Mouse (Mus musculus): Measurements from ENCODE around the gene Acad12. TPM values are rescaled to one million over a fixed set of nuclear protein-coding genes. Genes with fewer than 3 reads are reported as not detected.
"Not testable (repeated sequence)": the region's sequence is repeated elsewhere in the genome, so short reads cannot be mapped to it uniquely, and the experiment has no call there.

Acad12 gene
- polyA plus RNA-seq, 1 experiment from 2014 or later = 1.2 TPM

DNA sequence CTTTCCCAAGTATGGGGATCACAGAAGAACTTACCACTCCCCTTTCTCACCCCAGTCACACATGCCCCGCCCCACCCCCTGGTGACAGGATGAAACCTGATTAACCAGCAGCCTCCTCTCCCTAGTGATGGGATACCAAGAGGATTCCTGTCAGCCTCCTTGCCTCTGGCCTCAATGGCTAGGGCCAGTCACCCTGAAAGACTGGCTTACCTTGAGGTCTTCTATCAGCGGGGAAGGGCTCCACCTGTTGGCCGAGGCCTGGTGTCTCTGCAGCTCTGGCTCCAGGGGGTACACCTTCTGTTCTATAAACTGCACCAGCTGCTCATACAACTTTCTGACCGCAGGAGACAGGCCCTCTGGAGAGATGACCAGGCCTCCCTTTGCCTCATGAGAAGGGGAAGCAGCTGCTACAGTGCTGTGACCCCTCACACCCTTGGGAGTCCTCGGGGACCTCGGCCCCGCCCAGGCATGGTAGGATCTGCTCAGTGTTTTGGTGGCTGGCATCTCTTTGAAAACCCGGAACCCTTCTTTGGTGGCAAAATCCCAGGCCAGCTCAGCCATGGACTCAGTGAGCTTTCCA lies 9.1 kb downstream of the Acad12 start:
- 56% methylated on average over 8 of the region's 8 CpGs for WGBS
- ATAC-seq (ENCODE audit: insufficient number of reproducible peaks, insufficient read depth, low FRiP score, low TSS enrichment, low read depth); H3K27ac ChIP-seq; H3K9me3 ChIP-seq; H3K27me3 ChIP-seq; H3K9ac ChIP-seq; H3K4me2 ChIP-seq; H3K36me3 ChIP-seq; H3K4me1 ChIP-seq; H3K4me3 ChIP-seq: not testable (repeated sequence)

- Histone ChIP-seq H3K4me1 (0 out of 2 replicates have a peak, but pooled peaks cover 6% of the 10 kb centered on the region), H3K36me3 (no peaks in the 10 kb centered on the region), H3K9ac (no peak overlapping the region), H3K27me3 (no peaks in the 10 kb centered on the region), H3K4me2 (no peak overlapping the region), H3K9me3 (no peaks in the 10 kb centered on the region), H3K27ac (no peak overlapping the region), H3K4me3 (no peak overlapping the region)
- 0% methylated on average over 2 of the region's 2 CpGs for WGBS
- no peak for ATAC-seq (ENCODE audit: insufficient number of reproducible peaks, insufficient read depth, low FRiP score, low TSS enrichment, low read depth)
Measured at GRCm38 (mm10) chr5:121606151-121606550, 12.6 kb downstream of the Acad12 start.

GRCm38 (mm10) chr5:121603815-121604214 lies 14.9 kb downstream of the Acad12 start:
- not testable (repeated sequence) for H3K4me3 ChIP-seq; H3K36me3 ChIP-seq; H3K9me3 ChIP-seq; H3K4me2 ChIP-seq; ATAC-seq (ENCODE audit: insufficient number of reproducible peaks, insufficient read depth, low FRiP score, low TSS enrichment, low read depth); H3K9ac ChIP-seq; H3K4me1 ChIP-seq; H3K27me3 ChIP-seq; H3K27ac ChIP-seq
- 80% methylated on average over 1 of the region's 1 CpGs for WGBS

DNA sequence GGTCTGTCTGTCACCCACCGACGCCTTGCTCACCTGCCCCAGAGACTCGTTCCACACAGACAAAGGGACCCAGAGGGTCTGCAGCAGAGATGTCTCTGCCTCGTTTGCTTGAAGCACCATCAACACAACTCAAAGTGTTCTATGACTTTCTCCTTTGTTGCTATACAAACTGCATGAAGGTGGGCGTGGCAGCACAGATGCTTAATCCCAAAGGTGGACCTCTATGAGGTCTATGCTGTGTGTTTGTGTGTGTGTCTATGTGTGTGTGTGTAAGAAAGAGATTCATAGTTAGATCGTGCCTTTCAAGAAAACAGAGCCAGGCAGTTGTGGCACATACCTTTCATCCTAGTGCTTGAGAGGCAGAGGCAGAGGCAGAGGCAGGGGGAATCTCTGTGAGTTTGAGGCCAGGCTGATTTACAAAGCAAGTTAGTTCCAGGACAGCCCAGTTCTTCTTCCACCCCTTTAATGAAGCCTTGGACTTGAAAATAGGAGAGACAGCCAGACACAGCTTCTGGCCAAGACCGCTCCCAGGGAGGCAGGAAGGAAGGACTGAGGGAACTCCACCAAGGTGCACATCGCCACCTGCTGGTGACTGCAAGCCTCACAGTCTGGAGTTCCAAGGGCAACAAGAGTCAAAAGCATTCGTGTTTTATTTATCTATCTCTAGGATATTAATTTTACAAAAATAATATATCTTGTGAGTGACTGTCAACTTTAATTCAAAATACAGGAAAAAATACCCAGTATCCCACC lies 17.0 kb downstream of the Acad12 start:
- H3K4me3 ChIP-seq = no peak overlapping the region
- ATAC-seq (ENCODE audit: insufficient number of reproducible peaks, insufficient read depth, low FRiP score, low TSS enrichment, low read depth) = no peak
- H3K27ac ChIP-seq = no peak overlapping the region
- H3K4me1 ChIP-seq = peaks cover 6% of the 10 kb centered on the region; the same call in 1 of the 2 replicates
- WGBS = 31% methylated on average over 9 of the region's 9 CpGs
- no peak overlapping the region for H3K9ac ChIP-seq
- no peaks in the 10 kb centered on the region for H3K27me3 ChIP-seq
- no peaks in the 10 kb centered on the region for H3K36me3 ChIP-seq
- no peak overlapping the region; the same call in 1 of the 2 replicates for H3K4me2 ChIP-seq
- H3K9me3 ChIP-seq = no peaks in the 10 kb centered on the region

DNA sequence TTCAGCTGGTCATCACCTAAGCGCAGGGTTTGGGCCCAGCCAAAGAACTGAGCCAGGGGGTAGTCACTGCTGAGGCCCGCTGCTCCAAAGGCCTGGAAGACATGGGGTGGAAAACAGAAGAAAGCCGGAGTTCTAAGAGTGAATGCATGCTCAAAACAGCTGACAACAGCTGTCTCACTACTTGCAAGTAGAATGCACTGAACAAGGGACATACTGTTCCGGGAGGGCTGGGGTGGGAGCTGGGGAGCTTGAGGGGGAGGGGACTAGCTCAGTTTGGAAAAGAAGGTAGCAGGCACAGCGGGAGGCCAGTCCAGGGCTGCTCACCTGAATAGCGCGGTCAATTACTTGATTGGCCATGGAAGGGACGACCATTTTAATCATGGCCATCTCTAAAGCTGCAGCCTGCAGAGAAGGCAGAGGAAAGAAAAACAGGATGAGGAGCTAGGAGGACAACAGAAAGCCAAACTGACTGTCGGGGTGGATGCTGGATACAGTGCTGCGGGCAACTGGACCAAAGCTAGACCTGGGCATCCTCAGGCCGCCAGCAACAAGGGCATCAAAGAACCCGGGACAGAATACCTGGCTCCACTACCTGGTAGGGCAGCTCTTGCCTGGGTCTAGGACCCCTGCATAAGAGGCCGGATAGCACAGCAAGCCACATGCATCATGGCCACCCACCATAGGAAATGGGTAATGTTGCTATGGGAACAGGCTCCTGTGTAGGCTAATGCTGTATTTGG lies 19.7 kb downstream of the Acad12 start:
- Histone ChIP-seq H3K36me3 (no peaks in the 10 kb centered on the region), H3K27me3 (no peaks in the 10 kb centered on the region), H3K4me1 (peaks cover 10% of the 10 kb centered on the region), H3K9ac (peak overlapping the region; percentile 16; the same call in 1 of the 2 replicates), H3K27ac (no peak overlapping the region), H3K4me2 (no peak overlapping the region), H3K4me3 (no peak overlapping the region), H3K9me3 (no peaks in the 10 kb centered on the region)
- WGBS = 50% methylated on average over 13 of the region's 13 CpGs
- no peak for ATAC-seq (ENCODE audit: insufficient number of reproducible peaks, insufficient read depth, low FRiP score, low TSS enrichment, low read depth)

- Histone ChIP-seq H3K9ac (no peak overlapping the region; the same call in 1 of the 2 replicates), H3K27me3 (no peaks in the 10 kb centered on the region), H3K27ac (no peak overlapping the region), H3K4me1 (peaks cover 13% of the 10 kb centered on the region), H3K4me3 (no peak overlapping the region), H3K4me2 (no peak overlapping the region), H3K36me3 (no peaks in the 10 kb centered on the region), H3K9me3 (no peaks in the 10 kb centered on the region)
- no peak for ATAC-seq (ENCODE audit: insufficient number of reproducible peaks, insufficient read depth, low FRiP score, low TSS enrichment, low read depth)
- WGBS = 77% methylated on average over 7 of the region's 7 CpGs
Measured at GRCm38 (mm10) chr5:121597991-121598537, 20.7 kb downstream of the Acad12 start.

DNA sequence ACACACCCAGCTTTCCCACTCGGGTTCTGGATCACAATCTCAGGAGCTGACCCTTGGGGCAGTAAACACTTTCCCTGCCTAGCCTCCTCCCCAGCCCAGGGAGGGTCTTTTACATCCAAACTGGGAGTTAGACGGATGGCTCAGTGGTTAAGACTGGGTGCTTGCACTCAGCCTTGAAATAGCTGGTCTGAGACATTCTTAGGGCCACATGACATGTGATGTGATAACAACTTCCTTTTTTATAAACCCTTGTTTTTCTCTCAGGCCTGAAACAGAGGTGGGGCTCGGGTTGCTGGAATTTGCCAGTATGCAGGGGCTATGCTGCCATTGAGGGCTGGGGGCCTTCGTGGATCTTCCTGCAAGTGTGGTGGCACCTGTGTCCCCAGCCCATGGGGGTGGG lies 21.4 kb downstream of the Acad12 start:
- Histone ChIP-seq H3K9ac (no peak overlapping the region), H3K9me3 (no peaks in the 10 kb centered on the region), H3K36me3 (no peaks in the 10 kb centered on the region), H3K27ac (no peak overlapping the region), H3K4me1 (peaks cover 20% of the 10 kb centered on the region), H3K4me3 (no peak overlapping the region), H3K4me2 (no peak overlapping the region), H3K27me3 (no peaks in the 10 kb centered on the region)
- no peak for ATAC-seq (ENCODE audit: insufficient number of reproducible peaks, insufficient read depth, low FRiP score, low TSS enrichment, low read depth)
- 68% methylated on average over 4 of the region's 4 CpGs for WGBS

GRCm38 (mm10) chr5:121596226-121596625 lies 22.5 kb downstream of the Acad12 start:
- no peak for ATAC-seq (ENCODE audit: insufficient number of reproducible peaks, insufficient read depth, low FRiP score, low TSS enrichment, low read depth)
- Histone ChIP-seq H3K4me2 (no peak overlapping the region), H3K27me3 (no peaks in the 10 kb centered on the region), H3K4me3 (no peak overlapping the region), H3K27ac (no peak overlapping the region), H3K36me3 (no peaks in the 10 kb centered on the region), H3K9me3 (no peaks in the 10 kb centered on the region), H3K4me1 (peaks cover 25% of the 10 kb centered on the region), H3K9ac (no peak overlapping the region)
- 80% methylated on average over 6 of the region's 6 CpGs for WGBS

- H3K9ac ChIP-seq = no peak overlapping the region
- H3K36me3 ChIP-seq = no peaks in the 10 kb centered on the region
- H3K27me3 ChIP-seq = no peaks in the 10 kb centered on the region
- no peaks in the 10 kb centered on the region for H3K9me3 ChIP-seq
- 82% methylated on average over 6 of the region's 6 CpGs for WGBS
- no peak overlapping the region for H3K27ac ChIP-seq
- no peak overlapping the region for H3K4me2 ChIP-seq
- H3K4me3 ChIP-seq = no peak overlapping the region
- peaks cover 26% of the 10 kb centered on the region for H3K4me1 ChIP-seq
- no peak for ATAC-seq (ENCODE audit: insufficient number of reproducible peaks, insufficient read depth, low FRiP score, low TSS enrichment, low read depth)
Measured at GRCm38 (mm10) chr5:121595758-121596157, 23.0 kb downstream of the Acad12 start.

GRCm38 (mm10) chr5:121594714-121595313 lies 23.9 kb downstream of the Acad12 start:
- Histone ChIP-seq H3K27ac (peak overlapping the region; percentile 89), H3K36me3 (0 out of 2 replicates have a peak, but pooled peaks cover 6% of the 10 kb centered on the region), H3K4me1 (peaks cover 26% of the 10 kb centered on the region), H3K9ac (no peak overlapping the region), H3K9me3 (no peaks in the 10 kb centered on the region), H3K27me3 (no peaks in the 10 kb centered on the region), H3K4me2 (peak overlapping the region; percentile 75), H3K4me3 (no peak overlapping the region)
- 81% methylated on average over 6 of the region's 6 CpGs for WGBS
- ATAC-seq (ENCODE audit: insufficient number of reproducible peaks, insufficient read depth, low FRiP score, low TSS enrichment, low read depth) = no peak
